Mouse (Mus musculus): ENCODE results near the gene Elmo3. TPM values are rescaled to one million over a fixed set of nuclear protein-coding genes. Genes with fewer than 3 reads are reported as not detected.

The Elmo3 gene
- total and polyA plus RNA-seq, 3 experiments, result 1.3 to 2.9 TPM; not detected in 1

GRCm38 (mm10) chr8:105353583-105354135 lies 48.3 kb downstream of the Elmo3 start (continued):
- TF ChIP-seq TBP (IDR thresholded peaks at IDR 0.05; ENCODE audit: low read depth, low read length), result no peak

GRCm38 (mm10) chr8:105354549-105354948 lies 49.1 kb downstream of the Elmo3 start:
- no peaks in the 10 kb centered on the region for H3K9me3 ChIP-seq (replicated peaks; ENCODE audit: insufficient read depth, low read length)
- H3K27me3 ChIP-seq (ENCODE audit: control insufficient read depth in 1 of 2, insufficient read depth in 2 of 2, low read length in 2 of 2), result peaks cover 4 to 6% of the 10 kb centered on the region in 2 experiments; a peak in 2 of 4 replicates
- no peak overlapping the region for H3K4me3 ChIP-seq (ENCODE audit: control insufficient read depth in 1 of 2, insufficient read depth in 1 of 2, low read depth in 2 of 2, low read length in 2 of 2)
- no peak overlapping the region for H3K9ac ChIP-seq (ENCODE audit: control insufficient read depth, low read depth, low read length, poor library complexity, severe bottlenecking)
- H3K4me1 ChIP-seq (ENCODE audit: control insufficient read depth in 1 of 2, insufficient read depth in 2 of 2, low read length in 2 of 2), result no peaks in the 10 kb centered on the region
- H3K36me3 ChIP-seq (ENCODE audit: control insufficient read depth in 1 of 2, insufficient read depth in 2 of 2, low read length in 2 of 2), result no peaks in the 10 kb centered on the region
- no peak overlapping the region for H3K27ac ChIP-seq (ENCODE audit: control insufficient read depth, low read depth, low read length)
- DNase-seq (ENCODE audit: low read depth, low spot score), result no peak
- H3K79me2 ChIP-seq (ENCODE audit: control insufficient read depth, insufficient read depth, low read length, poor library complexity), result no peaks in the 10 kb centered on the region
- TF ChIP-seq BHLHE40 (IDR thresholded peaks at IDR 0.05; ENCODE audit: borderline replicate concordance, low read depth, low read length) (no peak), E2F4 (IDR thresholded peaks at IDR 0.05; ENCODE audit: borderline replicate concordance, low read depth, low read length) (no peak), GABPA (IDR thresholded peaks at IDR 0.05; ENCODE audit: low read depth, low read length) (no peak), GATA1 (IDR thresholded peaks at IDR 0.05; ENCODE audit: low read depth, low read length) (no peak), ZC3H11A (IDR thresholded peaks at IDR 0.05; ENCODE audit: low read depth, low read length) (no peak), CHD2 (IDR thresholded peaks at IDR 0.05; ENCODE audit: low read length) (no peak), RAD21 (IDR thresholded peaks at IDR 0.05; ENCODE audit: low read depth, low read length) (no peak), TAL1 (IDR thresholded peaks at IDR 0.05; ENCODE audit: low read length) (no peak), JUND (IDR thresholded peaks at IDR 0.05; ENCODE audit: low read depth, low read length) (no peak), CTCF (IDR thresholded peaks at IDR 0.05 in 2 of 3, conservative IDR thresholded peaks at IDR 0.05 in 1 of 3; ENCODE audit: control insufficient read depth in 1 of 3, insufficient read depth in 1 of 3, low read depth in 2 of 3, low read length in 3 of 3, poor library complexity in 1 of 3, severe bottlenecking in 1 of 3) (no peak), KAT2A (conservative IDR thresholded peaks at IDR 0.05; ENCODE audit: low read depth, low read length) (no peak)

GRCm38 (mm10) chr8:105355179-105356024 lies 50.0 kb downstream of the Elmo3 start:
- Histone ChIP-seq H3K27me3 (ENCODE audit: control insufficient read depth in 1 of 2, insufficient read depth in 2 of 2, low read length in 2 of 2) (0 out of 4 replicates have a peak, but pooled peaks cover 0 to under 1% of the 10 kb centered on the region in 2 experiments), H3K9me3 (replicated peaks; ENCODE audit: insufficient read depth, low read length) (no peaks in the 10 kb centered on the region), H3K36me3 (ENCODE audit: control insufficient read depth in 1 of 2, insufficient read depth in 2 of 2, low read length in 2 of 2) (no peaks in the 10 kb centered on the region), H3K27ac (ENCODE audit: control insufficient read depth, low read depth, low read length) (no peak overlapping the region), H3K9ac (ENCODE audit: control insufficient read depth, low read depth, low read length, poor library complexity, severe bottlenecking) (no peak overlapping the region), H3K79me2 (ENCODE audit: control insufficient read depth, insufficient read depth, low read length, poor library complexity) (no peaks in the 10 kb centered on the region), H3K4me1 (ENCODE audit: control insufficient read depth in 1 of 2, insufficient read depth in 2 of 2, low read length in 2 of 2) (no peaks in the 10 kb centered on the region), H3K4me3 (ENCODE audit: control insufficient read depth in 1 of 2, insufficient read depth in 1 of 2, low read depth in 2 of 2, low read length in 2 of 2) (no peak overlapping the region)
- no peak for TF ChIP-seq ELF1 (IDR thresholded peaks at IDR 0.05; ENCODE audit: low read depth, low read length)
- no peak for TF ChIP-seq MEF2A (IDR thresholded peaks at IDR 0.05; ENCODE audit: extremely low read depth, insufficient replicate concordance, low read depth, low read length, poor library complexity, severe bottlenecking)
- no peak for TF ChIP-seq RCOR1 (IDR thresholded peaks at IDR 0.05; ENCODE audit: low read depth, low read length)
- no peak for TF ChIP-seq SIN3A (IDR thresholded peaks at IDR 0.05; ENCODE audit: low read length)
- TF ChIP-seq POLR2AphosphoS2 (IDR thresholded peaks at IDR 0.05; ENCODE audit: low read length), result no peak
- no peak for TF ChIP-seq CHD1 (IDR thresholded peaks at IDR 0.05; ENCODE audit: low read depth, low read length)
- TF ChIP-seq BHLHE40 (IDR thresholded peaks at IDR 0.05; ENCODE audit: borderline replicate concordance, low read depth, low read length), result no peak
- no peak for TF ChIP-seq USF1 (IDR thresholded peaks at IDR 0.05; ENCODE audit: low read depth, low read length)
- TF ChIP-seq POLR2A (IDR thresholded peaks at IDR 0.05; ENCODE audit: control insufficient read depth in 1 of 2, insufficient read depth in 1 of 2, low read depth in 1 of 2, low read length in 2 of 2, poor library complexity in 1 of 2), result no peak
- no peak for TF ChIP-seq HCFC1 (IDR thresholded peaks at IDR 0.05; ENCODE audit: low read depth, low read length)
- DNase-seq (ENCODE audit: low read depth, low spot score), result no peak

Data from MEL (cell line).